In genomic region chr2:120304113-120304512, GRCm38 (mm10) we compare ENCODE assay signal across 25 mouse cellular contexts. TPM values are rescaled to one million over a fixed set of nuclear protein-coding genes. Genes with fewer than 3 reads are reported as not detected.
DNase-seq lines count a peak whose midpoint lies in the region; ATAC-seq and TF ChIP-seq lines count a peak whose summit lies in the region.
"Had no signal": no experiment of that assay in that cellular context is flagged by ENCODE, and none has a peak within 500 bp of the region (broad histone marks: within the 10 kb centered on the region; RNA-seq: fewer than 3 reads in every experiment).

No protein-coding gene starts in this region.

- H3K36me3 ChIP-seq in lung, postnatal 0 days (ENCODE audit: insufficient read depth, low read length) = no peaks in the 10 kb centered on the region
- H3K36me3 ChIP-seq in MEL (ENCODE audit: control insufficient read depth in 1 of 2, insufficient read depth in 2 of 2, low read length in 2 of 2) = no peaks in the 10 kb centered on the region
- H3K36me3 ChIP-seq: forebrain, embryonic 12.5 days; heart, embryonic 15.5 days had no signal

- TF ChIP-seq EP300 in lung, postnatal 0 days (IDR thresholded peaks at IDR 0.05) = no peak
- no peak for TF ChIP-seq EP300 in MEL (IDR thresholded peaks at IDR 0.05; ENCODE audit: low read depth in 1 of 2, low read length in 2 of 2)

- H3K4me3 ChIP-seq in lung, postnatal 0 days (ENCODE audit: low read depth, low read length) = no peak overlapping the region
- H3K4me3 ChIP-seq in lung, adult 2 months (replicated peaks; ENCODE audit: extremely low read depth, low read depth, low read length) = no peak overlapping the region
- no peak overlapping the region for H3K4me3 ChIP-seq in MEL (ENCODE audit: control insufficient read depth in 1 of 2, insufficient read depth in 1 of 2, low read depth in 2 of 2, low read length in 2 of 2)
- H3K4me3 ChIP-seq: forebrain, embryonic 12.5 days; gastrocnemius, adult 2 months; heart, embryonic 15.5 days had no signal

- H3K27me3 ChIP-seq in lung, postnatal 0 days (replicated peaks; ENCODE audit: insufficient read depth, low read length) = no peaks in the 10 kb centered on the region
- H3K27me3 ChIP-seq in MEL (ENCODE audit: control insufficient read depth in 1 of 2, insufficient read depth in 2 of 2, low read length in 2 of 2) = no peaks in the 10 kb centered on the region
- H3K27me3 ChIP-seq: forebrain, embryonic 12.5 days; heart, embryonic 15.5 days had no signal

- no peaks in the 10 kb centered on the region for H3K79me2 ChIP-seq in MEL (ENCODE audit: control insufficient read depth, insufficient read depth, low read length, poor library complexity)

- peak; percentile 38; the same call in 1 of the 2 replicates for ATAC-seq in frontal cortex, adult (ENCODE audit: low TSS enrichment)
- ATAC-seq in lung, postnatal 0 days = peak; percentile 23; the same call in 1 of the 2 replicates
- ATAC-seq: forebrain, embryonic 16.5 days; hindbrain, embryonic 16.5 days; inflammation-experienced regulatory T-cells, adult 6 months had no signal

- H3K27ac ChIP-seq in lung, postnatal 0 days (ENCODE audit: low read length) = no peak overlapping the region
- no peak overlapping the region for H3K27ac ChIP-seq in MEL (ENCODE audit: control insufficient read depth, low read depth, low read length)
- H3K27ac ChIP-seq: forebrain, embryonic 12.5 days; gastrocnemius, adult 2 months; heart, embryonic 15.5 days had no signal

- TF ChIP-seq RAD21 in MEL (IDR thresholded peaks at IDR 0.05; ENCODE audit: low read depth, low read length) = no peak

- intact Hi-C loops in left cerebral cortex, postnatal 25 days (cut with DNase I) = no loop called here

- H3K4me1 ChIP-seq in lung, postnatal 0 days (ENCODE audit: insufficient read depth, low read depth, low read length) = no peaks in the 10 kb centered on the region
- no peaks in the 10 kb centered on the region for H3K4me1 ChIP-seq in lung, adult 2 months (ENCODE audit: control insufficient read depth, insufficient read depth, low read length)
- H3K4me1 ChIP-seq in MEL (ENCODE audit: control insufficient read depth in 1 of 2, insufficient read depth in 2 of 2, low read length in 2 of 2) = no peaks in the 10 kb centered on the region
- H3K4me1 ChIP-seq: forebrain, embryonic 12.5 days had no signal

- WGBS in lung, postnatal 0 days = 20% methylated on average over 3 of the region's 3 CpGs
- 15% methylated on average over 3 of the region's 3 CpGs for WGBS in lung, adult 2 months

- H3K9me3 ChIP-seq in lung, postnatal 0 days (ENCODE audit: low read length) = no peaks in the 10 kb centered on the region
- no peaks in the 10 kb centered on the region for H3K9me3 ChIP-seq in MEL (replicated peaks; ENCODE audit: insufficient read depth, low read length)
- H3K9me3 ChIP-seq: forebrain, embryonic 12.5 days; heart, embryonic 15.5 days had no signal

- no peak for DNase-seq in frontal cortex, postnatal 14 days (ENCODE audit: low spot score in 2 of 2)
- peak; percentile 15 for DNase-seq in lung, postnatal 0 days (ENCODE audit: low spot score)
- no peak for DNase-seq in lung, adult 2 months
- DNase-seq in MEL (ENCODE audit: low read depth, low spot score) = peak; percentile 20
- DNase-seq in fibroblast of lung, adult 2 months (ENCODE audit: low read depth) = peak; percentile 7
- DNase-seq in right cerebral cortex, postnatal 14 days = no peak
- DNase-seq in left cerebral cortex, postnatal 25 days (ENCODE audit: low spot score in 2 of 2) = no peak
- DNase-seq: adrenal gland, adult 8-10 months; adrenal gland, postnatal 36 days; cerebellum, adult 2 months; cerebellum, postnatal 10 days; gastrocnemius, adult 2 months; gastrocnemius, postnatal 36 days; heart, adult 11 months had no signal

- H3K9ac ChIP-seq in lung, postnatal 0 days (replicated peaks; ENCODE audit: low read depth) = no peak overlapping the region
- H3K9ac ChIP-seq in MEL (ENCODE audit: control insufficient read depth, low read depth, low read length, poor library complexity, severe bottlenecking) = no peak overlapping the region
- H3K9ac ChIP-seq: forebrain, embryonic 12.5 days; heart, embryonic 15.5 days had no signal

- H3K4me2 ChIP-seq in lung, postnatal 0 days (replicated peaks; ENCODE audit: low read depth, low read length) = no peak overlapping the region
- H3K4me2 ChIP-seq: forebrain, embryonic 12.5 days; heart, embryonic 11.5 days; heart, embryonic 15.5 days had no signal

- no peak for TF ChIP-seq POLR2A in lung, adult 2 months (IDR thresholded peaks at IDR 0.05; ENCODE audit: borderline replicate concordance, extremely low read depth, low read depth, low read length)
- TF ChIP-seq POLR2A in MEL (IDR thresholded peaks at IDR 0.05; ENCODE audit: control insufficient read depth in 1 of 2, insufficient read depth in 1 of 2, low read depth in 1 of 2, low read length in 2 of 2, poor library complexity in 1 of 2) = no peak

- no peak for TF ChIP-seq CTCF in lung, postnatal 0 days (IDR thresholded peaks at IDR 0.05)
- no peak for TF ChIP-seq CTCF in lung, adult 2 months (IDR thresholded peaks at IDR 0.05; ENCODE audit: insufficient read depth, low read length)
- TF ChIP-seq CTCF in MEL (IDR thresholded peaks at IDR 0.05 in 2 of 3, conservative IDR thresholded peaks at IDR 0.05 in 1 of 3; ENCODE audit: control insufficient read depth in 1 of 3, insufficient read depth in 1 of 3, low read depth in 2 of 3, low read length in 3 of 3, poor library complexity in 1 of 3, severe bottlenecking in 1 of 3) = no peak

TF ChIP-seq in MEL, 35 proteins besides CTCF, POLR2A, EP300 and RAD21:
- no peak for TF ChIP-seq MXI1 (IDR thresholded peaks at IDR 0.05; ENCODE audit: low read depth, low read length)

RNA-seq across cellular contexts. Expression of gene Pla2g4f, which starts 9.9 kb away (rescaled TPM):
- polyA plus RNA-seq in lung, postnatal 0 days (2015; fragmentation: Nextera tagmentation; extraction: Ambion mirVana) = 1.8 and 2.2 TPM in 2 replicates
- 4.4 and 12.4 TPM in 2 replicates for polyA plus RNA-seq in lung, adult 2 months (2012; rRNA removed)
- 0.07 TPM in 1 of 2 replicates, not detected in the other for total RNA-seq in MEL (2012; rRNA removed)
- polyA plus RNA-seq in MEL (2012; ENCODE audit: insufficient read depth in 1 of 2, insufficient read length in 2 of 2, low read depth in 1 of 2, low replicate concordance in 2 of 2, missing spikeins in 1 of 2) = not detected
- total RNA-seq in left cerebral cortex, postnatal 25 days (2021) = not detected
- total RNA-seq: adrenal gland, adult 8-10 months; adrenal gland, postnatal 36 days; gastrocnemius, adult 2 months; gastrocnemius, postnatal 36 days; heart, postnatal 25 days had no signal
- polyA plus RNA-seq: C2C12; embryonic facial prominence, embryonic 11.5 days; forebrain, embryonic 12.5 days; forebrain, embryonic 16.5 days; heart, embryonic 11.5 days; hindbrain, embryonic 11.5 days; hindbrain, embryonic 16.5 days had no signal

RNA-seq across cellular contexts. Expression of gene Pla2g4d, which starts 15.1 kb away (rescaled TPM):
- not detected in 2 replicates for polyA plus RNA-seq in lung, postnatal 0 days (2015; fragmentation: Nextera tagmentation; extraction: Ambion mirVana)
- 2.2 TPM in 1 of 2 replicates, not detected in the other for polyA plus RNA-seq in lung, adult 2 months (2012; rRNA removed)
- not detected in 2 replicates for total RNA-seq in MEL (2012; rRNA removed)
- polyA plus RNA-seq in MEL (2012; ENCODE audit: insufficient read depth in 1 of 2, insufficient read length in 2 of 2, low read depth in 1 of 2, low replicate concordance in 2 of 2, missing spikeins in 1 of 2) = not detected
- total RNA-seq in left cerebral cortex, postnatal 25 days (2021) = not detected
- total RNA-seq: gastrocnemius, adult 2 months; gastrocnemius, postnatal 36 days; heart, postnatal 25 days had no signal
- polyA plus RNA-seq: C2C12; forebrain, embryonic 12.5 days; forebrain, embryonic 16.5 days; heart, embryonic 11.5 days; inflammation-experienced regulatory T-cells, adult 6 months had no signal

RNA-seq across cellular contexts. Expression of gene Vps39, which starts 48.8 kb away (rescaled TPM):
- polyA plus RNA-seq in lung, postnatal 0 days (2015; fragmentation: Nextera tagmentation; extraction: Ambion mirVana) = 15.2 and 15.5 TPM in 2 replicates
- 25.0 and 27.0 TPM in 2 replicates for polyA plus RNA-seq in lung, adult 2 months (2012; rRNA removed)
- total RNA-seq in MEL (2012; rRNA removed) = 20.8 and 20.9 TPM in 2 replicates
- polyA plus RNA-seq in MEL (2012; ENCODE audit: insufficient read depth in 1 of 2, insufficient read length in 2 of 2, low read depth in 1 of 2, low replicate concordance in 2 of 2, missing spikeins in 1 of 2) = 10 to 100 TPM in 1 of 2 experiments, not detected in 1; 19.6 TPM
- total RNA-seq in left cerebral cortex, postnatal 25 days (2021) = 10 to 100 TPM; 68.7 to 69.9 TPM

RNA-seq across cellular contexts. Expression of gene Pla2g4e, which starts 59.0 kb away (rescaled TPM):
- 0.13 TPM in 1 of 2 replicates, not detected in the other for polyA plus RNA-seq in lung, postnatal 0 days (2015; fragmentation: Nextera tagmentation; extraction: Ambion mirVana)
- 0.24 and 6.3 TPM in 2 replicates for polyA plus RNA-seq in lung, adult 2 months (2012; rRNA removed)
- total RNA-seq in MEL (2012; rRNA removed) = not detected in 2 replicates
- not detected for polyA plus RNA-seq in MEL (2012; ENCODE audit: insufficient read depth in 1 of 2, insufficient read length in 2 of 2, low read depth in 1 of 2, low replicate concordance in 2 of 2, missing spikeins in 1 of 2)
- 10 to 100 TPM; 18.9 to 21.8 TPM for total RNA-seq in left cerebral cortex, postnatal 25 days (2021)
- polyA plus RNA-seq: C2C12; embryonic facial prominence, embryonic 11.5 days; inflammation-experienced regulatory T-cells, adult 6 months had no signal

Comparison
In these comparisons a context has a peak if more than half of its experiments do, and no peak if none do; other contexts are left out.
1. DNase-seq: peak in lung, postnatal 0 days (single experiment), MEL (single experiment) and fibroblast of lung, adult 2 months (single experiment); none in frontal cortex, postnatal 14 days (0 of 2), lung, adult 2 months (single experiment), right cerebral cortex, postnatal 14 days (single experiment) and left cerebral cortex, postnatal 25 days (0 of 2).